Mouse (Mus musculus) heart, adult 2 months (tissue): ENCODE results near the gene Xylt1.

Source experiments
- CTCF ChIP-seq: fragments of 200-600 bp; IDR thresholded peaks from 2 replicates; pipeline ENCODE4 v1.8.1; 2022; ENCODE audit warnings: antibody characterized with exemption, mild to moderate bottlenecking, moderate library complexity
- EP300 ChIP-seq: fragments of 200-500 bp; IDR thresholded peaks from 2 replicates; pipeline ENCODE4 v1.6.1; 2011; ENCODE audit warnings: low read depth, low read length, control low read depth; ENCODE audit not compliant: insufficient read depth
- POLR2A ChIP-seq: fragments of 200-500 bp; IDR thresholded peaks from 2 replicates; pipeline ENCODE4 v1.6.1; 2011; ENCODE audit warnings: mild to moderate bottlenecking, low read depth, low read length, control low read depth; ENCODE audit not compliant: insufficient read depth

GRCm38 (mm10) chr7:117507351-117507750, 126.6 kb downstream of the Xylt1 start:
- TF ChIP-seq POLR2A (no peak), CTCF (no peak), EP300 (no peak)
